Mouse (Mus musculus) bone marrow, adult 2 months (tissue): ENCODE data around the gene Atp5j2. TPM values are rescaled to one million over a fixed set of nuclear protein-coding genes. Genes with fewer than 3 reads are reported as not detected.

ENCODE experiments used
- H3K27ac ChIP-seq: fragments of 200-500 bp; 2 replicates; pipeline ENCODE4 v1.5.1; 2012; ENCODE audit warnings: low read depth, mild to moderate bottlenecking, control low read depth, inconsistent platforms, low read length; ENCODE audit not compliant: control insufficient read depth, poor library complexity, insufficient read depth
- H3K4me1 ChIP-seq: fragments of 200-500 bp; 2 replicates; pipeline ENCODE4 v1.6.1; 2011; ENCODE audit warnings: low read length; ENCODE audit not compliant: control insufficient read depth, insufficient read depth
- H3K4me3 ChIP-seq: fragments of 200-500 bp; replicated peaks from 2 replicates; pipeline ENCODE3; 2011; ENCODE audit warnings: mild to moderate bottlenecking, low read depth, low read length, control low read depth; ENCODE audit not compliant: control insufficient read depth
- CTCF ChIP-seq: fragments of 200-500 bp; IDR thresholded peaks from 2 replicates; pipeline ENCODE4 v1.5.1; 2011; ENCODE audit warnings: low read length, control low read depth; ENCODE audit not compliant: control insufficient read depth, insufficient read depth
- POLR2A ChIP-seq: fragments of 200-500 bp; IDR thresholded peaks from 2 replicates; pipeline ENCODE4 v1.6.1; 2011; ENCODE audit warnings: low read depth, mild to moderate bottlenecking, control low read depth, low read length, borderline replicate concordance; ENCODE audit not compliant: control insufficient read depth
- WGBS: fragments of 180-500 bp; shearing (Covaris S2); methylation state at CpG from one replicate; pipeline ENCODE4 v1.1.7; 2018; 5-methylcytosine and 5-hydroxymethylcytosine counted together
- polyA plus RNA-seq: library from polyadenylated mRNA; stranded (reverse); fragments of >200 nt; gene quantifications from 2 replicates; pipeline ENCODE4 v1.2.4, GENCODE M21; 2011; ENCODE audit warnings: low replicate concordance; ENCODE audit not compliant: missing spikeins, insufficient read depth, insufficient read length

Atp5j2 gene
- polyA plus RNA-seq, 1 experiment = 277 TPM

DNA sequence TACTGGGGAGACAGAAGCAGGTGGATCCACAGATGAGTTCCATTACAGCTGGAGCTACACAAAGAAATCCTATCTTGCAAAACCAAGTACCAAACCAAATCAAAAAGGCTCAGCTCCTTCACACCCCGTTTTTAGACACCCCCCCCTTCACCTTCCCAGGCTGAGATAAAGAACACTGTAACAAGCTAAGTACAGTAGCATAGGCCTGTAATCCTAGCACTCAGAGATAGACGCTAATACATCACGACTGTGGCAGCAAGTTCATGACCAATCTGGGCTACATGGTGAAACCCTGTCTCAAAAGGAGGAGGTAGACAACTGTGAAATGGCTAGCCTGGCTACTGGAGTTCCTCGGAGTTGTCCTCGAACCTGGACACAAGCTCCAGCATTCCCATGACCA is 1.5 kb downstream of the Atp5j2 start:
- no peak for TF ChIP-seq CTCF
- TF ChIP-seq POLR2A = no peak
- H3K4me1 ChIP-seq = no peaks in the 10 kb centered on the region; the same call in 1 of the 2 replicates
- H3K4me3 ChIP-seq = peak overlapping the region; percentile 87
- 24% methylated on average over 5 of the region's 5 CpGs for WGBS
- no peak overlapping the region for H3K27ac ChIP-seq

- TF ChIP-seq POLR2A (no peak), CTCF (no peak)
These were observed 2.4 kb downstream of the Atp5j2 start for GRCm38 (mm10) chr5:145189416-145189815.

DNA sequence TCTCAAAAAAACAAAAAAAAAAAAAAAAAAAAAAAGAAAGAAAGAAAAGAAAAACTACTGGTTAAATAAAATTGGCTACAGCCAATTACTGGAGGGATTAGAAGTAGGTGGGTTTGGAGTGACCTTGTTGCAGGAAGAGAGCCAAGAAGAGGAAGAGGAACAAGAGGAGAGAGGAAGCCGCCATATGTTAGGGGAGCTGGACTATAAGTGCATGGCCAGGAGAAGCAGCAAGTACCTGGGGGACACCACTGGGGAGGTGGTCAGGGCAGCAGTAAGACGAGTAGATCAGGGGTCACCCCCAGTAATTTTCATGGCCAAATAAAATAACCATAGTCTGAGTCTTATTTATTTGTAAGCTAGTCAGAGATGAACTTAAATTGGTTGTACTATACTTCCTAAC is 6.6 kb downstream of the Atp5j2 start:
- H3K27ac ChIP-seq = no peak overlapping the region
- H3K4me3 ChIP-seq = no peak overlapping the region
- WGBS = 60% methylated on average over 2 of the region's 2 CpGs
- TF ChIP-seq POLR2A (no peak), CTCF (no peak)
- no peaks in the 10 kb centered on the region for H3K4me1 ChIP-seq

More at GRCm38 (mm10) chr5:145189416-145189815, 2.4 kb downstream of the Atp5j2 start:
- 74% methylated on average over 6 of the region's 6 CpGs for WGBS
- Histone ChIP-seq H3K4me3 (no peak overlapping the region), H3K27ac (no peak overlapping the region), H3K4me1 (no peaks in the 10 kb centered on the region; the same call in 1 of the 2 replicates)

DNA sequence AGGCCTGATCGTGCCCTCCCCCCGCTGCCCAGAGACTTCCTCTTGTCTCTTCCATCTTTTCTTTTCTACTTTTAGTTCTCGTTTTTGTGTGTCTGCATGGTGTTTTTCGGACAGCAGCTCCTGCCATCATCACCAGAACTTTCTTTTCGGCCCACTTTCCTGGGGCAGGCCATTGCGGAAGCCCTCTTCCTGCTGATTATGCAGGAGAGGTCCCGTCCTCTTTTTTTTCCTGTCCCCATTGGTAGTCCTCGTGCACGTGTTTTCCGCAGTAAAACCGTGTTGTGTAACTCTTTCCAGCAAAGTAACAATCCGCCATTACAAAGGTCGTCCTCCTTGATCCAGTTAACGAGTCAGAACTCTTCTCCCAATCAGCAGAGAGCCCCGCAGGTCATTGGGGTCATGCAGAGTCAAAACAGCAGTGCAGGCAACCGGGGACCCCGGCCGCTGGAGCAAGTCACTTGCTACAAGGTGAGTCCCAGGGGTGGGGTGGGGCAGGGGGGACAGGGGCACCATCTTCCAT is 13.3 kb downstream of the Atp5j2 start:
- H3K27ac ChIP-seq = peak overlapping the region; percentile 1; the same call in 1 of the 2 replicates
- WGBS = 76% methylated on average over 18 of the region's 18 CpGs
- H3K4me1 ChIP-seq = no peaks in the 10 kb centered on the region
- no peak overlapping the region for H3K4me3 ChIP-seq
- TF ChIP-seq CTCF = no peak
- no peak for TF ChIP-seq POLR2A

GRCm38 (mm10) chr5:145167306-145167661 is 24.6 kb downstream of the Atp5j2 start:
- Histone ChIP-seq H3K4me1 (peaks cover 2% of the 10 kb centered on the region; the same call in 1 of the 2 replicates), H3K4me3 (peak overlapping the region; percentile 92), H3K27ac (peak overlapping the region; percentile 64)
- no peak for TF ChIP-seq POLR2A
- no peak for TF ChIP-seq CTCF
- WGBS = under 1% methylated on average over 28 of the region's 28 CpGs

- H3K27ac ChIP-seq = peak within 1 kb of the TSS; percentile 83
- H3K4me1 ChIP-seq = peaks cover 2% of the 10 kb centered on the region; the same call in 1 of the 2 replicates
- under 1% methylated on average over 51 of the region's 51 CpGs for WGBS
- peak; percentile 67; the same call in 1 of the 2 replicates for TF ChIP-seq POLR2A
- TF ChIP-seq CTCF = no peak
- peak within 1 kb of the TSS; percentile 92 for H3K4me3 ChIP-seq
These were observed 25.1 kb downstream of the Atp5j2 start, which contains the start of the genes Ptcd1 and Cpsf4 for GRCm38 (mm10) chr5:145166536-145167305. TSS of gene Ptcd1 (minus strand) at chr5:145167108. TSS of gene Cpsf4 (plus strand) at chr5:145167213.

DNA sequence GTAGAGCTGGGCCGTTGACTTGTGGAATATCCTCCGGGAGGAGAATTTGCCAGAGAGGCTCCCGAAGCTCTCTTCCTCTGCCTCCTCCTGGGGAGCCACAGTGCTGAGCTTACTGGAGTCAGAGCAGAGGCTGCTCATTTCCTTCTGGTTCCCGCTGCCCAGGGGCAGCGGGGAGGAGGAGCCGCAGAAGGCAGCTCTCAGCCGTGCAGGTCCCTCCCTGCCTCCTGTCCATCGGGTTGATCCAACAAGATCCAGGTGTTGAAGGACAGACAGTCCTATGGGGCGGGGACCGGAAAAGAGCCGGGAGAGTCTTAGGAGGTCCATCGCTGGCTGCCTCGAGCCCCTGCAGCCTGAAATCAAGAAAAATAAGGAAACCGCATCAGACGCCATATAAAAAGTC is 26.7 kb downstream of the Atp5j2 start:
- TF ChIP-seq CTCF (no peak), POLR2A (no peak)
- Histone ChIP-seq H3K4me1 (peaks cover 2% of the 10 kb centered on the region; the same call in 1 of the 2 replicates), H3K4me3 (no peak overlapping the region), H3K27ac (no peak overlapping the region)
- WGBS = 93% methylated on average over 15 of the region's 15 CpGs

- Histone ChIP-seq H3K4me1 (peaks cover 2% of the 10 kb centered on the region; the same call in 1 of the 2 replicates), H3K4me3 (no peak overlapping the region), H3K27ac (no peak overlapping the region)
- no peak for TF ChIP-seq POLR2A
- no peak for TF ChIP-seq CTCF
- WGBS = 82% methylated on average over 3 of the region's 3 CpGs
These were observed 27.2 kb downstream of the Atp5j2 start for GRCm38 (mm10) chr5:145164710-145165109.

DNA sequence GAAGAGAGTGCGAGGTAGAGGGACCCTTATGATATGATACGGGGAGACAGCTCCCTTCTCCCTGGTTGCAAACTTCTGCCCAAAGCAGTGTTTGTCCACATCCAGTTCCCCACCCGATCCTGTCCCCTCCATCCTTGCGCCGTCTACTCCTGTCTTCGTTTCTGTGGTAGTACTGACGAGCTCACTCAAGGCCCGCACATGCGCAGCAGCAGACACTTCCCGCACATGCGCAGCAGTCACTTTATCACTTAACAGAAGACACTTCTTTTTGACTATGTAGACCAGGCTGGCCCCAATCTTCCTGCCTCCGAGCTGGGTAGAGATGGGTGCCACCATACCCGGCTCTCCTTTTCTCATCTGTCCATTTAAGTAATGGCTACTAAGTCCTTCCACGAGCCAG is 30.5 kb downstream of the Atp5j2 start:
- TF ChIP-seq POLR2A (no peak), CTCF (no peak)
- Histone ChIP-seq H3K4me3 (no peak overlapping the region), H3K4me1 (no peaks in the 10 kb centered on the region), H3K27ac (no peak overlapping the region)
- 93% methylated on average over 14 of the region's 14 CpGs for WGBS
